Mouse (Mus musculus) cerebellum, adult 18-20 months (tissue): ENCODE results near the gene Zranb3.

Experiments used
- DNase-seq, 2 experiments: peaks; one replicate each; pipeline ENCODE4 v3.0.0; 2021

Zranb3 gene

GRCm38 (mm10) chr1:127933405-127933804 lies 169.4 kb downstream of the Zranb3 start:
- no peak for DNase-seq

GRCm38 (mm10) chr1:127915802-127916201 lies 187.0 kb downstream of the Zranb3 start:
- no peak for DNase-seq

GRCm38 (mm10) chr1:127915316-127915715 lies 187.5 kb downstream of the Zranb3 start:
- no peak for DNase-seq

GRCm38 (mm10) chr1:127913116-127913515 lies 189.7 kb downstream of the Zranb3 start:
- DNase-seq, result no peak

- DNase-seq, result no peak
Measured at GRCm38 (mm10) chr1:127904774-127905385, 198.0 kb downstream of the Zranb3 start.
